Mouse (Mus musculus): ENCODE measurements around the gene Tmem53. TPM values are rescaled to one million over a fixed set of nuclear protein-coding genes. Genes with fewer than 3 reads are reported as not detected.
"Not testable (repeated sequence)": the region's sequence is repeated elsewhere in the genome, so short reads cannot be mapped to it uniquely, and the experiment has no call there.

The Tmem53 gene
- polyA plus RNA-seq, 1 experiment, result 6.8 TPM

GRCm38 (mm10) chr4:117239153-117239552 is 12.6 kb upstream of the Tmem53 start:
- H3K27ac ChIP-seq (ENCODE audit: insufficient read depth, low read length), result no peak overlapping the region
- TF ChIP-seq POLR2A (IDR thresholded peaks at IDR 0.05; ENCODE audit: low read depth, low read length) (no peak), CTCF (IDR thresholded peaks at IDR 0.05; ENCODE audit: borderline replicate concordance, insufficient read depth, low read length) (no peak)
- peaks cover 7% of the 10 kb centered on the region; the same call in 1 of the 2 replicates for H3K4me1 ChIP-seq (ENCODE audit: control insufficient read depth, insufficient read depth, low read length)
- H3K4me3 ChIP-seq (ENCODE audit: insufficient read depth, low read length), result no peak overlapping the region

GRCm38 (mm10) chr4:117240867-117241266 is 10.9 kb upstream of the Tmem53 start:
- H3K4me1 ChIP-seq (ENCODE audit: control insufficient read depth, insufficient read depth, low read length), result peaks cover 7% of the 10 kb centered on the region; the same call in 1 of the 2 replicates
- TF ChIP-seq POLR2A (IDR thresholded peaks at IDR 0.05; ENCODE audit: low read depth, low read length) (no peak), CTCF (IDR thresholded peaks at IDR 0.05; ENCODE audit: borderline replicate concordance, insufficient read depth, low read length) (no peak)
- no peak overlapping the region for H3K27ac ChIP-seq (ENCODE audit: insufficient read depth, low read length)
- no peak overlapping the region for H3K4me3 ChIP-seq (ENCODE audit: insufficient read depth, low read length)

DNA sequence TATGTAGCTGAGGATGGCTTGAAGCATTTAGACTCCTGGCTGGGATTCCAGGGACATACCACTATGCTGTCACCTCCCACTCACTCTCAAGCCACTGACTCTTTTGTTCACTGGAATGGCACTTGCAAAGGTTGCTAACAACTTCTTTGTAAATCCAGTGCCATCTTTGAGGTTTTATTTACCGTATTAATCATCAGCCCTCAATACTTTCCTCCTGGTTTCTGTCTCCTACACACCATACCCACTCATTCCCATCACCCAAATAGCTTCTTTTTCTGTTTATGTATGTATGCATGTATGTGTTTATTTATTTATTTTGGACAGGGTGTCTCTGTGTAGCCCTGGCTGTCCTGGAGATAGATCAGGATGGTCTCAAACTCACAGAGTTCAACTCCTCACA is 769 bp upstream of the Tmem53 start:
- Histone ChIP-seq H3K4me3 (ENCODE audit: insufficient read depth, low read length) (no peak overlapping the region), H3K4me1 (ENCODE audit: control insufficient read depth, insufficient read depth, low read length) (0 out of 2 replicates have a peak, but pooled peaks cover 4% of the 10 kb centered on the region), H3K27ac (ENCODE audit: insufficient read depth, low read length) (no peak overlapping the region)
- no peak for TF ChIP-seq POLR2A (IDR thresholded peaks at IDR 0.05; ENCODE audit: low read depth, low read length)
- TF ChIP-seq CTCF (IDR thresholded peaks at IDR 0.05; ENCODE audit: borderline replicate concordance, insufficient read depth, low read length), result no peak

DNA sequence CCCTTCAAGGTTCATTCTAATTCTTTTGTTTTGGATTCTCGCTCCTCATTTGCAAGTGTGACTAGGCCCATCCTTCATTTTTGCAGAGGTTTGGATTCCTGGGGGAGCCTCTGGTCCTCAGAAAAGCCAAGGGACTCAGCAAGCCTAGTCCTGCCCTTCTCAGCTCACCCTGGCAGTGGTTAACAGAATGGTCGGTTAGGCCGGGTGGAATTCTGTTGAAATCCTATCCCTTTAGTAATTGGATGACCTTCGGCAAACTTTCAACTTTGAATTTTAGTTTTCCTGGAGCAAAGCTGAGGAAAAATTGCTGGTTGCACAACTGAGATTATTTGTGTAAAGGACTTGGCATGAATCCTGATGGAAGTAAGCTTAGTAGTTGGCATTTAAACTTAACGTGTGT is 600 bp downstream of the Tmem53 start:
- Histone ChIP-seq H3K4me3 (ENCODE audit: insufficient read depth, low read length) (peak overlapping the region; percentile 71), H3K27ac (ENCODE audit: insufficient read depth, low read length) (peak overlapping the region; percentile 80), H3K4me1 (ENCODE audit: control insufficient read depth, insufficient read depth, low read length) (0 out of 2 replicates have a peak, but pooled peaks cover 4% of the 10 kb centered on the region)
- no peak for TF ChIP-seq CTCF (IDR thresholded peaks at IDR 0.05; ENCODE audit: borderline replicate concordance, insufficient read depth, low read length)
- TF ChIP-seq POLR2A (IDR thresholded peaks at IDR 0.05; ENCODE audit: low read depth, low read length), result no peak; the same call in 1 of the 2 replicates

DNA sequence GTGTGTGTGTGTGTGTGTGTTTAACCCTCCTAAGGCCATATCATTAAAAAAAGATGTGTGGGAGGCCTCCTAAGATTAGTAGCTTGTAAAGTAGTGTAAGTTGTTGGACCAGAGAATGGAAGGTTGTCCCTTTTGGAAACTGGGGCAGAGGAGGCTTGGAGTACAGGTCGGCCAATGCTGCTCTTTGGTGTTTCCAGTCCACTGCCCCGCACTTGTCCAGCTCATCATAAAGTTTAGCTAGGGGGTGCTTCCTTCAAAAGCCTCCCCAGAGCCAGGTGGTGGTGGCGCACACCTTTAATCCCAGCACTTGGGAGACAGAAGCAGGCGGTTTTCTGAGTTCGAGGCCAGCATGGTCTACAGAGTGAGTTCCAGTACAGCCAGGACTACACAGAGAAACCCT is 1.0 kb downstream of the Tmem53 start:
- Histone ChIP-seq H3K4me1 (ENCODE audit: control insufficient read depth, insufficient read depth, low read length) (0 out of 2 replicates have a peak, but pooled peaks cover 4% of the 10 kb centered on the region), H3K4me3 (ENCODE audit: insufficient read depth, low read length) (peak overlapping the region; percentile 71; the same call in 1 of the 2 replicates), H3K27ac (ENCODE audit: insufficient read depth, low read length) (peak overlapping the region; percentile 80; the same call in 1 of the 2 replicates)
- no peak for TF ChIP-seq POLR2A (IDR thresholded peaks at IDR 0.05; ENCODE audit: low read depth, low read length)
- no peak for TF ChIP-seq CTCF (IDR thresholded peaks at IDR 0.05; ENCODE audit: borderline replicate concordance, insufficient read depth, low read length)

- TF ChIP-seq POLR2A (IDR thresholded peaks at IDR 0.05; ENCODE audit: low read depth, low read length) (no peak), CTCF (IDR thresholded peaks at IDR 0.05; ENCODE audit: borderline replicate concordance, insufficient read depth, low read length) (no peak)
- 0 out of 2 replicates have a peak overlapping the region, but pooled peaks have one; percentile 80 for H3K27ac ChIP-seq (ENCODE audit: insufficient read depth, low read length)
Measured at GRCm38 (mm10) chr4:117253218-117254016, 1.7 kb downstream of the Tmem53 start.

DNA sequence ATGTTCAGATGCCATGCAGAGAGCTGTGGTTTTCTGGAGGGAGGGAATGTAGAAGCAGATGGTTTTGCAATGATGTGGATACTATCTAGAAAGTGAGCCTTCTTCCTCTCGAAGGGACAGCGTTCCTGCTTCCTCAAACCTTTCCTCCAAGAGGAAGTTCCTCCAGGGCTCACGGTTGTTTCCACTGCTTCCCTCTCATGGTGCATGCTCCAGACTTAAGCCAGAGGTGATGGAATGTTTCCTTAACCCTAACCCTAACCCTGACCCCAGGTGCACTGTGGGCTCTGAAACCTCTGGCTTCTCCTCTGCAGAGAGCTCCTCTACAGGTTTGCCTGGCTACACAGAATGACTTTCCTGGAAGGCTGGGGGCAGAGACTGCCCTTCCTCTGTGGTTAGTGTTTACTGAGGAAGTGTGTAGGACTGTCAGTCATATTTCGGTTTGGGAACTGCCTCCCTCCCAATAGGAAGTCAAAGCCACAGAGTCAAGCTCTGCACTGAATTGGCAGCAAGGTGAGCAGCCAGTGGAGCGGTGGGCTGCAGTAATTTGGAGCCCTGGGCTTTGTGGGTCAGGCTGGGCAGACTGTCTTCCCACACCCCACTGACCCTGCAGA is 2.4 kb downstream of the Tmem53 start:
- H3K27ac ChIP-seq (ENCODE audit: insufficient read depth, low read length), result no peak overlapping the region
- no peak for TF ChIP-seq CTCF (IDR thresholded peaks at IDR 0.05; ENCODE audit: borderline replicate concordance, insufficient read depth, low read length)
- no peak for TF ChIP-seq POLR2A (IDR thresholded peaks at IDR 0.05; ENCODE audit: low read depth, low read length)
- H3K4me1 ChIP-seq (ENCODE audit: control insufficient read depth, insufficient read depth, low read length), result 0 out of 2 replicates have a peak, but pooled peaks cover 4% of the 10 kb centered on the region
- H3K4me3 ChIP-seq (ENCODE audit: insufficient read depth, low read length), result no peak overlapping the region

More at GRCm38 (mm10) chr4:117253218-117254016, 1.7 kb downstream of the Tmem53 start:
- Histone ChIP-seq H3K4me3 (ENCODE audit: insufficient read depth, low read length) (no peak overlapping the region), H3K4me1 (ENCODE audit: control insufficient read depth, insufficient read depth, low read length) (0 out of 2 replicates have a peak, but pooled peaks cover 4% of the 10 kb centered on the region)

DNA sequence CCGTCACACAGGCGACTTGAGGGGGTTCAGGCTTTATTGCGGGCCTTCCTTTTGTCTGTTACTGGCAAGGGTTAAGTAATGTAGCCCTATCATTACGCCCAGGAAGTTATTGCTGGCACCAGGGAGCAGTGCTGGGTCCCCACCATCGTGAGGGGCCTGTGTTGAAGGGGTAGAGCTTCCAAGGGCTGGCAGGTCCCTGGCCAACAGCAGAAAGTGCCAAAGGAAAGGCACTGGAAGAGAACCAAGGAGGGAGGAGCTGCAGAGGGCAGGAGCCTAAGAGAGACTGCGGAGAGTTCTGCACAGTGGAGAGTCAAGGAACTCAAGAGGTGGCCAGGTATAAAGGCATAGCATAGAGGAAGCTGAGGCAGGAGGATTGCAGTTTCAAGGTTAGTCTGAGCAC is 2.9 kb downstream of the Tmem53 start:
- Histone ChIP-seq H3K4me3 (ENCODE audit: insufficient read depth, low read length) (no peak overlapping the region), H3K4me1 (ENCODE audit: control insufficient read depth, insufficient read depth, low read length) (0 out of 2 replicates have a peak, but pooled peaks cover 4% of the 10 kb centered on the region), H3K27ac (ENCODE audit: insufficient read depth, low read length) (no peak overlapping the region)
- TF ChIP-seq POLR2A (IDR thresholded peaks at IDR 0.05; ENCODE audit: low read depth, low read length) (no peak), CTCF (IDR thresholded peaks at IDR 0.05; ENCODE audit: borderline replicate concordance, insufficient read depth, low read length) (no peak)

DNA sequence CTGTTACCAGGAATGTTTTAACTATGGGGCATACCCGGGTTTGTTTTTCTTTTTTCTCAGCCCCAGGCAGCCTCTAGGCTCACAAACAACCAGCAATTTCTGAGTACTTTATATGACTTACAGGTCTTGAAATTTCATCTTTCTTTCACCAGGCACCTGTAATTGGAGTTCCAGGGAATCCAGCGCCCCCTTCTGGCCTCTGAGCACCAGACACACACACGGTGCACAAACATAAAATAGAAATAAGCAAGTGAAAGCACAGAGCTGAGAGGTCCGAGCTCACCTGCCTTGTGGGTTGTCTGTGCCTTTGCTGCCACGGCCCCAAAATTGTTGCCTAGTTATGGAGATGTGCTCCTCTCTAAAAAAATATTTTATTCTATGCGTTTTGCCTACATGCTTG is 8.2 kb downstream of the Tmem53 start:
- H3K4me1 ChIP-seq (ENCODE audit: control insufficient read depth, insufficient read depth, low read length); H3K4me3 ChIP-seq (ENCODE audit: insufficient read depth, low read length); H3K27ac ChIP-seq (ENCODE audit: insufficient read depth, low read length): not testable (repeated sequence)

DNA sequence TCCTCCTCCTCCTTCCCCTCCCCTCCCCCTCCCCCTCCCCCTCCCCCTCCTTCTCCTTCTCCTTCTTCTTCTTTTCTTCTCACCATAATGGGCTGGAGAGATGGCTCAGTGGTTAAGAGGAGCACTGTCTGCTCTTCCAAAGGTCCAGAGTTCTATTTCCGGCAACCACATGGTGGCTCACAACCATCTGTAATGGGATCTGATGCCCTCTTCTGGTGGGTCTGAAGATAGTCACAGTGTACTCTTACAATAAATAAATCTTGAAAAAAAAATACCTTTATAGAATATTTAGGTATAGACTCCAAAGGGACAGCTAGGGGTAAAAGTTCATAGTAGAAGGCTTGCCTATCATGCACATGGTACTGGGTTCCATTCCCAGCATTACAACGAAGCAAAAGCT is 9.5 kb downstream of the Tmem53 start:
- Histone ChIP-seq H3K4me1 (ENCODE audit: control insufficient read depth, insufficient read depth, low read length) (no peaks in the 10 kb centered on the region), H3K27ac (ENCODE audit: insufficient read depth, low read length) (no peak overlapping the region), H3K4me3 (ENCODE audit: insufficient read depth, low read length) (no peak overlapping the region)
- TF ChIP-seq CTCF (IDR thresholded peaks at IDR 0.05; ENCODE audit: borderline replicate concordance, insufficient read depth, low read length) (no peak), POLR2A (IDR thresholded peaks at IDR 0.05; ENCODE audit: low read depth, low read length) (no peak)
